10 mouse cellular contexts compared by ENCODE assay signal in genomic region chr9:30234501-30235163, GRCm38 (mm10).
DNase-seq lines count a peak whose midpoint lies in the region.
"Had no signal": no experiment of that assay in that cellular context is flagged by ENCODE, and none has a peak within 500 bp of the region (broad histone marks: within the 10 kb centered on the region; RNA-seq: fewer than 3 reads in every experiment).

No protein-coding gene starts in this region.

- DNase-seq in heart, adult 18-20 months = peak; percentile 44 to 55
- no peak for DNase-seq in heart, embryonic 10.5 days (ENCODE audit: low spot score)
- peak; percentile 8 for DNase-seq in adrenal gland, postnatal 25 days
- peak; percentile 17 to 34 for DNase-seq in frontal cortex, postnatal 14 days (ENCODE audit: low spot score in 2 of 2)
- peak; percentile 55 to 60 for DNase-seq in left cerebral cortex, postnatal 14 days (ENCODE audit: low spot score in 2 of 2)
- no peak for DNase-seq in gastrocnemius, postnatal 10 days
- no peak for DNase-seq in ovary, postnatal 10 days (ENCODE audit: low spot score)
- DNase-seq in kidney, postnatal 4 days = no peak
- DNase-seq: liver, embryonic 13.5 days; thymus, adult 18-20 months had no signal

- no peaks in the 10 kb centered on the region for H3K4me1 ChIP-seq in heart, embryonic 10.5 days
- H3K4me1 ChIP-seq: liver, embryonic 13.5 days had no signal

- H3K27ac ChIP-seq in heart, embryonic 10.5 days = no peak overlapping the region
- H3K27ac ChIP-seq: liver, embryonic 13.5 days had no signal

- H3K9me3 ChIP-seq in heart, embryonic 10.5 days = no peaks in the 10 kb centered on the region
- H3K9me3 ChIP-seq: liver, embryonic 13.5 days had no signal

- intact Hi-C loops in left cerebral cortex, postnatal 14 days (cut with DNase I) = no loop called here

- no peaks in the 10 kb centered on the region for H3K36me3 ChIP-seq in heart, embryonic 10.5 days
- H3K36me3 ChIP-seq: liver, embryonic 13.5 days had no signal

- H3K27me3 ChIP-seq in heart, embryonic 10.5 days (ENCODE audit: insufficient read depth, poor library complexity, severe bottlenecking) = no peaks in the 10 kb centered on the region
- H3K27me3 ChIP-seq: liver, embryonic 13.5 days had no signal

- 75% methylated on average over 8 of the region's 8 CpGs for WGBS in heart, embryonic 10.5 days

- no peak overlapping the region for H3K4me3 ChIP-seq in heart, embryonic 10.5 days
- H3K4me3 ChIP-seq: liver, embryonic 13.5 days had no signal

Comparison
In these comparisons a context has a peak if more than half of its experiments do, and no peak if none do; other contexts are left out.
1. DNase-seq: peak in heart, adult 18-20 months (2 of 2), adrenal gland, postnatal 25 days (single experiment), frontal cortex, postnatal 14 days (2 of 2) and left cerebral cortex, postnatal 14 days (2 of 2); none in heart, embryonic 10.5 days (single experiment), gastrocnemius, postnatal 10 days (single experiment), ovary, postnatal 10 days (single experiment) and kidney, postnatal 4 days (0 of 2).